Mouse (Mus musculus) testis, adult 2 months (tissue): ENCODE results near the gene Cmtm7. TPM values are rescaled to one million over a fixed set of nuclear protein-coding genes. Genes with fewer than 3 reads are reported as not detected.

Experiments used
- H3K27ac ChIP-seq: fragments of 200-500 bp; 2 replicates; pipeline ENCODE4 v1.5.1; 2012; ENCODE audit warnings: low read depth, low read length; ENCODE audit not compliant: control insufficient read depth, insufficient read depth
- H3K27me3 ChIP-seq: fragments of 200-500 bp; 2 replicates; pipeline ENCODE4 v1.6.1; 2012; ENCODE audit warnings: mild to moderate bottlenecking, low read length, moderate library complexity; ENCODE audit not compliant: control insufficient read depth, insufficient read depth
- H3K36me3 ChIP-seq: fragments of 200-500 bp; 2 replicates; pipeline ENCODE4 v1.6.1; 2012; ENCODE audit warnings: mild to moderate bottlenecking, low read length; ENCODE audit not compliant: control insufficient read depth, insufficient read depth
- H3K4me1 ChIP-seq: fragments of 200-500 bp; 2 replicates; pipeline ENCODE4 v1.6.1; 2012; ENCODE audit warnings: low read length; ENCODE audit not compliant: control insufficient read depth, insufficient read depth
- H3K4me3 ChIP-seq: fragments of 200-500 bp; 2 replicates; pipeline ENCODE4 v1.5.1; 2012; ENCODE audit warnings: low read depth, mild to moderate bottlenecking, low read length, moderate library complexity, mixed read lengths; ENCODE audit not compliant: control insufficient read depth
- CTCF ChIP-seq: fragments of 200-500 bp; IDR thresholded peaks from 2 replicates; pipeline ENCODE4 v1.5.1; 2012; ENCODE audit warnings: low read depth, mild to moderate bottlenecking, inconsistent platforms, low read length, moderate library complexity; ENCODE audit not compliant: control insufficient read depth, insufficient read depth, insufficient replicate concordance
- POLR2A ChIP-seq: fragments of 200-500 bp; IDR thresholded peaks from 2 replicates; pipeline ENCODE4 v1.6.1; 2012; ENCODE audit warnings: low read depth, mild to moderate bottlenecking, inconsistent platforms, low read length, moderate library complexity; ENCODE audit not compliant: control insufficient read depth
- polyA plus RNA-seq: library from polyadenylated mRNA; depleted of rRNA; stranded (reverse); fragments of >200 nt; gene quantifications from 2 replicates; pipeline ENCODE4 v1.2.3, GENCODE M21; 2012

Gene Cmtm7
- polyA plus RNA-seq, 1 experiment: 10.1 TPM

DNA sequence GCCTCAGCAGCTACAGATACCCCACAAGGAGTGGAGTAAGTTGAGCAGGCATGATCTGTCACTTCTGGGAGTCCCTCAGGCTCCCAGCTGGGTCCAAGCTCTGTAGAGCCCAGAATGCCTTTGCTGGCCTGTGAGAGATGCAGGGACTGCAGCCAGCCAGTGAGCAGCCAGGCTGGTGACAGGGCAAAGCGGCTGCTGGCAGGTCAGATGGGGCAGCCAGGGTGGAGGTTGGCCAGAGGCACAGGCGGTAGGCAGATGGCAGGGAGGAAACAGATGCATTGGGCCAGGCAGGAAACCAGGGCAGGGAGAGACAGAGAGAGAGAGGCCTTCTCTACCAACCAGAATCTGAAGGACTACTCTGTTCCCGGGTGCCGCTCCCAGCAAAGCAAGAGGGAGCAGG is 6.4 kb downstream of the Cmtm7 start:
- H3K27me3 ChIP-seq: no peaks in the 10 kb centered on the region
- no peaks in the 10 kb centered on the region for H3K36me3 ChIP-seq
- H3K4me1 ChIP-seq: peaks cover 8% of the 10 kb centered on the region
- no peak overlapping the region for H3K4me3 ChIP-seq
- H3K27ac ChIP-seq: no peak overlapping the region
- no peak for TF ChIP-seq CTCF
- TF ChIP-seq POLR2A: no peak

DNA sequence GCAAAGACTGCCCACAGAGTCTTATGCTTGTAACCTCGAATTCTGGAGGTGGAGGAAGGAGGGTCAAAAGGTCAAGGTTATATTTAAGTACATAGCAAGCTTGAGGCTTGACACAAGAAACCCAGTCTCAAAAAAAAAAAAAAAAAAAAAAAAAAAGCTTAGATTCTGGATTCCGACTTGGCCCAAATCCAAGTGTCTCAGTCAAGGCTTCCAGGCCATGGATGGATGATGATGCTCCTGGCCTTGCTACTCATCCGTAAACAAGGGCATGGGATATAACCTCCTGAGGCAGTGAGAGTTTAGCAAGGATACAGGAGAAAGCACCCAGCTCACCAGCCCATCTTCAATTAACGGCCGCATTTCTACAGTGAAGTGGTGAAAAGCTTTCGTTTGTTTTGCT is 7.0 kb downstream of the Cmtm7 start:
- Histone ChIP-seq H3K4me3 (no peak overlapping the region), H3K27me3 (no peaks in the 10 kb centered on the region), H3K36me3 (no peaks in the 10 kb centered on the region), H3K4me1 (peaks cover 3% of the 10 kb centered on the region), H3K27ac (no peak overlapping the region)
- TF ChIP-seq POLR2A (no peak), CTCF (no peak)

DNA sequence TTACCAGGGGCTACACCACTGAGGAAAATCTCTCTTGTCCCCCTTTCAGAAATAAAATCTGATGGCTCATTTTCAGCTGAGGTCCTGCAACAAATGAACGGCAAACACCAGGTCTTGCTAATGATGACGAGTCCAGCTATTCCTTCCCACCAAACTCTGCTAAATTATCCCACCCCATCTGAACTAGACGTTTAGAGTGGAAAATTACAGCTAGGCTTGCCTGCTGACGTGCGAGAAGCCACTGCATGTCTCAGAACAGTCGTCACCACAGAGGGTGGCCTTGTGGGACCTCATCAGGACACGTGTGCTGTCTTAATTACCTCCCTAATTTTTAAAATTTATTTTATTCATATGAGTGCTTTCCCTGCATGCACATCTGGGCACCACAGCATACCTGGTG is 10.1 kb downstream of the Cmtm7 start:
- TF ChIP-seq POLR2A (no peak), CTCF (no peak)
- Histone ChIP-seq H3K4me1 (no peaks in the 10 kb centered on the region), H3K36me3 (no peaks in the 10 kb centered on the region), H3K27me3 (no peaks in the 10 kb centered on the region), H3K27ac (no peak overlapping the region), H3K4me3 (no peak overlapping the region)

DNA sequence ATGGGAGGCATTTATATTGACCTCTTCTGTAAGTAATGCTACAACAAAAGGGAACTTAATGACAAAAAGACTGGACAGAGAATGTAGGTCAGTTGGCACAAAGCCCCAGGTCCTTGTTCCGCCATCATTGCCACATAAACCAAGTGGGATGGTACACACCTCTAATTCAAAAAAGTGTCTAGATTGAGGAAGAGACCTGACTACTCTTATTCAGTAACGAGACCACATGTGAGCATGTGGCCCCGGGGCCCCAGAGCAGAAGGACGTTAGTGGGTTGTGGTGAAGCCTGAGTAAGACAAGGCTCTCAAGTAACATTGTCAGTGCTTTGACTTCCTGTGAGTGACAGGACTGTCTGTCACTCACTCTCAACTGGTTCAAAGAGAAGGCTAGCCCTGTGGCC is 11.4 kb downstream of the Cmtm7 start:
- H3K36me3 ChIP-seq: no peaks in the 10 kb centered on the region
- TF ChIP-seq CTCF (no peak), POLR2A (no peak)
- H3K4me1 ChIP-seq: no peaks in the 10 kb centered on the region
- no peak overlapping the region for H3K27ac ChIP-seq
- H3K27me3 ChIP-seq: no peaks in the 10 kb centered on the region
- no peak overlapping the region for H3K4me3 ChIP-seq

DNA sequence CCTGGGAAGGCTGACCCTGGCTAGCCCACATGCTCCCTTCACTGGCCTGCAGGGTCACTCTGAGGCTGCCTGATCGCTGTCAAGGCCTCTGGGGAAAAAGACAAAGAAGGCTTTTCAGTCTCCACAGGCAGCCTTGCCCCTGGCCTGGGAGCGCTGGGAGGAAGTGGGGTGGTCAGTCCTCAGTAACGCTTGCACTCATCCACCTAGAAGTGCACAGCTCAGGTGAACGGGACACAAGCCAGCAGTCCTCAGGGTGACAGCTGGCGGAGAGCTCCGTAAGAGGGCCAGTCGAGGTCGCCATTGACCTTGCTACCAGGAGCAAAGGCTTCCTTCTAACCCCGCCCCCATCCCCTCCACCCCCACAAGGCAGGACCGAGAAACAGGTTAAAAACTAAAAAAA is 13.6 kb downstream of the Cmtm7 start:
- no peak; the same call in 1 of the 2 replicates for TF ChIP-seq POLR2A
- TF ChIP-seq CTCF: no peak
- Histone ChIP-seq H3K27me3 (no peaks in the 10 kb centered on the region), H3K4me1 (no peaks in the 10 kb centered on the region; the same call in 1 of the 2 replicates), H3K36me3 (no peaks in the 10 kb centered on the region), H3K4me3 (no peak overlapping the region), H3K27ac (peak overlapping the region; percentile 54; the same call in 1 of the 2 replicates)

DNA sequence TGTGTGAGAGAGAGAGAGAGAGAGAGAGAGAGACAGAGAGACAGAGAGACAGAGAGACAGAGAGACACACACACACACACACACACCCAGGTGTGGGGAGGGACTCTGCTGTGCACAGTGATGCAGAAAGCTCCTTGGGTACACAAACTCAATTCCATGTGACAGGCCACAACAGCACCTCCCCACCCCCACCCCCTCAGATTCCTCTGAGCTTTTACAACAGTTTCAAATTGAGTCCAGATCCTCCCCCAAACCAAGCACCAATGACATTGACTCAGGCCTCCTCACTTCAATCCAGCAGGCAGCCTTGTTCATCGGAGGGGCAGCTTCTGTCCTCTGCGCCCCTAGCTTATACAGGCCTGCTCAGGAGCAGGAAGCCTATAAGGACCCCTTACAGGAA is 14.1 kb downstream of the Cmtm7 start:
- Histone ChIP-seq H3K36me3 (no peaks in the 10 kb centered on the region), H3K27ac (0 out of 2 replicates have a peak overlapping the region, but pooled peaks have one; percentile 19), H3K27me3 (no peaks in the 10 kb centered on the region), H3K4me3 (no peak overlapping the region), H3K4me1 (no peaks in the 10 kb centered on the region; the same call in 1 of the 2 replicates)
- no peak; the same call in 1 of the 2 replicates for TF ChIP-seq POLR2A
- TF ChIP-seq CTCF: no peak

DNA sequence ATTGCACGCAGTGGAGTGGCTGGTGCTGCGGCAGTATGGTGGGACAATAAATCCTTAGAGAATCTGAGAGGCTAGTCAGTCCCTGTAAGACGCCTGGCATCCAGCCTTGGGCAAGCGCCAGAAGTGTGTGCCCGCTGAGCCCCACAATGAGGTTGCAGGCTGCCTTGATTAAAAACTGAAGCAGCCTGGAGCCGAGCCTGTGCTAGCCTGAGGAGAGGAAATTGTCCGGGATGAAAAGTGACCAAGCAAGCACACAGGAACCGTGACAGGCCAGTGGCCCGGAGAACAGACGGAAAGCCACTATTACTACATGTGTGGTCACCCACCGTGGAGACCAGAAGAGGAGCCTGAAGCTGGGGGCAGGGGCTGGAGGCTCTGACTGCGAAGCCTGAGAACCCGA is 14.6 kb downstream of the Cmtm7 start:
- H3K4me3 ChIP-seq: no peak overlapping the region
- no peaks in the 10 kb centered on the region; the same call in 1 of the 2 replicates for H3K4me1 ChIP-seq
- H3K27ac ChIP-seq: no peak overlapping the region
- H3K36me3 ChIP-seq: no peaks in the 10 kb centered on the region
- no peaks in the 10 kb centered on the region for H3K27me3 ChIP-seq
- TF ChIP-seq POLR2A: no peak

DNA sequence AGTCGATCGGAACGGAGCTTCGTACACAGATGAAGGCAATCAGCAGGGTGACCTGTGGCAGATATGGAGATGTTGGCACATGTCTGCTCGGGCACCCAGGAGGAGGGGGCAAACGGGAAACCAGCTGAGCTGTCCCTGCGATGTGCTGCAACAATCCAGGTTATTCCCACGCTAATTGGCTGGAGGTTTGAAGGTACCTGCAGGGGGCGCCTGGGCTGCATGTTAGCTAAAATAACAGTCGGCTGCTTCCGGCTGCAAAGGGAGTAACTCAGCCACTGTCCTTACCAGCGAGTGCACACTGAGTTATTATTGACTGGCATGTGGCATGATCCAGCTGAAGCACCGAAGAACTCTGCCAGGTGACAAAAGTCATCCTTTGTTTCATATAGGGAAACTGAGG is 18.3 kb downstream of the Cmtm7 start:
- Histone ChIP-seq H3K27me3 (no peaks in the 10 kb centered on the region), H3K4me3 (no peak overlapping the region), H3K4me1 (no peaks in the 10 kb centered on the region; the same call in 1 of the 2 replicates), H3K36me3 (no peaks in the 10 kb centered on the region), H3K27ac (no peak overlapping the region)
- TF ChIP-seq CTCF (peak; percentile 24; the same call in 1 of the 2 replicates), POLR2A (no peak)
